Mouse (Mus musculus): ENCODE data around the gene Pcif1. TPM values are rescaled to one million over a fixed set of nuclear protein-coding genes. Genes with fewer than 3 reads are reported as not detected.

Pcif1 gene
- total RNA-seq, 2 experiments from 2014 or later = 44.8 to 48.8 TPM

GRCm38 (mm10) chr2:164911086-164912048 lies 32.3 kb downstream of the Pcif1 start, which contains the start of gene Zfp335:
Gene Zfp335 (minus strand): TSS chr2:164911757.
- TF ChIP-seq CTCF (IDR thresholded peaks at IDR 0.05) = peak; percentile 58
- peak; percentile 91 to 92 for DNase-seq (ENCODE audit: extremely low spot score in 1 of 2, low spot score in 2 of 2)
- intact Hi-C loops (cut with DNase I) = loop anchor here (1.0 to 5.0 kb wide), 4 partner anchors 25 to 121 kb away; partner anchors contain the start of genes Ctsa, Ncoa5, Neurl2 and Pcif1
- H3K27ac ChIP-seq = peak within 1 kb of the TSS; percentile 100
- peak within 1 kb of the TSS; percentile 91 for H3K4me3 ChIP-seq

- peak overlapping the region; percentile 91 for H3K4me3 ChIP-seq
- TF ChIP-seq CTCF (IDR thresholded peaks at IDR 0.05) = no peak
- DNase-seq (ENCODE audit: extremely low spot score in 1 of 2, low spot score in 2 of 2) = peak in 1 of 2 experiments; percentile 43
- peak overlapping the region; percentile 100 for H3K27ac ChIP-seq
- intact Hi-C loops (cut with DNase I) = loop anchor here (5.0 kb wide), 1 partner anchor 120 kb away; the partner anchor contains the start of gene Ncoa5
Observed at GRCm38 (mm10) chr2:164912151-164912550, 33.0 kb downstream of the Pcif1 start.

- no peak overlapping the region for H3K4me3 ChIP-seq
- TF ChIP-seq CTCF (IDR thresholded peaks at IDR 0.05) = no peak
- intact Hi-C loops (cut with DNase I) = loop anchor here (5.0 kb wide), 1 partner anchor 119 kb away; the partner anchor contains the start of gene Ncoa5
- no peak for DNase-seq (ENCODE audit: extremely low spot score in 1 of 2, low spot score in 2 of 2)
- peak overlapping the region; percentile 100 for H3K27ac ChIP-seq
Observed at GRCm38 (mm10) chr2:164912749-164913427, 33.8 kb downstream of the Pcif1 start.

- peak overlapping the region; percentile 34; the same call in 1 of the 2 replicates for H3K27ac ChIP-seq
Observed at GRCm38 (mm10) chr2:164913428-164913786, 34.3 kb downstream of the Pcif1 start.

GRCm38 (mm10) chr2:164916820-164917219 lies 37.7 kb downstream of the Pcif1 start:
- Histone ChIP-seq H3K4me3 (no peak overlapping the region), H3K27ac (no peak overlapping the region)
- TF ChIP-seq CTCF (IDR thresholded peaks at IDR 0.05) = no peak
- intact Hi-C loops (cut with DNase I) = no loop called here
- no peak for DNase-seq (ENCODE audit: extremely low spot score in 1 of 2, low spot score in 2 of 2)

More at GRCm38 (mm10) chr2:164913428-164913786, 34.3 kb downstream of the Pcif1 start:
- intact Hi-C loops (cut with DNase I) = loop anchor here (5.0 kb wide), 1 partner anchor 119 kb away; the partner anchor contains the start of gene Ncoa5
- no peak overlapping the region for H3K4me3 ChIP-seq
- DNase-seq (ENCODE audit: extremely low spot score in 1 of 2, low spot score in 2 of 2) = no peak
- no peak for TF ChIP-seq CTCF (IDR thresholded peaks at IDR 0.05)

- DNase-seq (ENCODE audit: extremely low spot score in 1 of 2, low spot score in 2 of 2) = no peak
- intact Hi-C loops (cut with DNase I) = no loop called here
- Histone ChIP-seq H3K27ac (no peak overlapping the region), H3K4me3 (no peak overlapping the region)
- TF ChIP-seq CTCF (IDR thresholded peaks at IDR 0.05) = no peak
Observed at GRCm38 (mm10) chr2:164917371-164917770, 38.3 kb downstream of the Pcif1 start.

GRCm38 (mm10) chr2:164918325-164918724 lies 39.2 kb downstream of the Pcif1 start:
- intact Hi-C loops (cut with DNase I) = no loop called here
- no peak for DNase-seq (ENCODE audit: extremely low spot score in 1 of 2, low spot score in 2 of 2)
- peak; percentile 53 for TF ChIP-seq CTCF (IDR thresholded peaks at IDR 0.05)
- no peak overlapping the region for H3K27ac ChIP-seq
- H3K4me3 ChIP-seq = no peak overlapping the region

- no peak for DNase-seq (ENCODE audit: extremely low spot score in 1 of 2, low spot score in 2 of 2)
- intact Hi-C loops (cut with DNase I) = no loop called here
- no peak overlapping the region for H3K27ac ChIP-seq
- TF ChIP-seq CTCF (IDR thresholded peaks at IDR 0.05) = no peak
- H3K4me3 ChIP-seq = no peak overlapping the region
Observed at GRCm38 (mm10) chr2:164921984-164922383, 42.9 kb downstream of the Pcif1 start.

GRCm38 (mm10) chr2:164923291-164923690 lies 44.2 kb downstream of the Pcif1 start:
- intact Hi-C loops (cut with DNase I) = no loop called here
- no peak for TF ChIP-seq CTCF (IDR thresholded peaks at IDR 0.05)
- Histone ChIP-seq H3K27ac (no peak overlapping the region), H3K4me3 (no peak overlapping the region)
- DNase-seq (ENCODE audit: extremely low spot score in 1 of 2, low spot score in 2 of 2) = no peak

GRCm38 (mm10) chr2:164924100-164924857 lies 45.2 kb downstream of the Pcif1 start:
- intact Hi-C loops (cut with DNase I) = loop anchor here (2.0 kb wide), 1 partner anchor 27 kb away; no protein-coding TSS in a partner anchor
- DNase-seq (ENCODE audit: extremely low spot score in 1 of 2, low spot score in 2 of 2) = peak; percentile 85 to 94
- Histone ChIP-seq H3K27ac (no peak overlapping the region), H3K4me3 (no peak overlapping the region)
- peak; percentile 94 for TF ChIP-seq CTCF (IDR thresholded peaks at IDR 0.05)

Data from left cerebral cortex, adult 2 months (tissue).